Mouse (Mus musculus) embryonic facial prominence, embryonic 12.5 days (tissue): ENCODE results near the gene Agbl5. TPM values are rescaled to one million over a fixed set of nuclear protein-coding genes. Genes with fewer than 3 reads are reported as not detected.

ENCODE experiments used
- ATAC-seq: fragments of 200-750 bp; cut with Nextera tagmentation; 2 replicates; pipeline ENCODE4 v1.8.0; 2017; ENCODE audit not compliant: insufficient number of reproducible peaks, insufficient read depth, low FRiP score, low TSS enrichment
- H3K27ac ChIP-seq: fragments of 300-500 bp; sonication (generic); 2 replicates; pipeline ENCODE4 v1.5.1; 2016; ENCODE audit warnings: mild to moderate bottlenecking
- H3K27me3 ChIP-seq: fragments of 300-500 bp; sonication (generic); 2 replicates; pipeline ENCODE4 v1.6.1; 2016; ENCODE audit warnings: mild to moderate bottlenecking, moderate library complexity
- H3K36me3 ChIP-seq: fragments of 300-500 bp; sonication (generic); 2 replicates; pipeline ENCODE4 v1.6.1; 2016; ENCODE audit warnings: mild to moderate bottlenecking
- H3K4me1 ChIP-seq: fragments of 300-500 bp; sonication (generic); 2 replicates; pipeline ENCODE4 v1.6.1; 2016
- H3K4me2 ChIP-seq: fragments of 300-500 bp; sonication (generic); replicated peaks from 2 replicates; pipeline ENCODE4 v1.6.1; 2016; ENCODE audit warnings: mild to moderate bottlenecking, moderate library complexity
- H3K4me3 ChIP-seq: fragments of 300-500 bp; sonication (generic); 2 replicates; pipeline ENCODE4 v1.5.1; 2016; ENCODE audit warnings: mild to moderate bottlenecking
- H3K9ac ChIP-seq: fragments of 300-500 bp; sonication (generic); 2 replicates; pipeline ENCODE4 v1.6.1; 2016; ENCODE audit warnings: mild to moderate bottlenecking, moderate library complexity
- H3K9me3 ChIP-seq: fragments of 300-500 bp; sonication (generic); 2 replicates; pipeline ENCODE4 v1.6.1; 2016; ENCODE audit warnings: mild to moderate bottlenecking, moderate library complexity
- WGBS: fragments of 180-500 bp; shearing (Covaris S2); methylation state at CpG from one replicate; pipeline ENCODE4 v1.1.7; 2016; 5-methylcytosine and 5-hydroxymethylcytosine counted together
- polyA plus RNA-seq: library from polyadenylated mRNA; unstranded; fragments of >200 nt; fragmentation: Nextera tagmentation; extraction: Ambion mirVana; gene quantifications from 2 replicates; pipeline ENCODE4 v1.2.1, GENCODE M21; 2016

Agbl5 gene
- polyA plus RNA-seq, 1 experiment from 2014 or later, result 31.9 TPM

GRCm38 (mm10) chr5:30914849-30915248 is 26.4 kb downstream of the Agbl5 start:
- Histone ChIP-seq H3K27me3 (no peaks in the 10 kb centered on the region), H3K4me3 (peak overlapping the region; percentile 59), H3K9me3 (no peaks in the 10 kb centered on the region), H3K9ac (peak overlapping the region; percentile 86), H3K4me2 (peak overlapping the region; percentile 91), H3K36me3 (peaks cover 31% of the 10 kb centered on the region), H3K4me1 (peaks cover 54% of the 10 kb centered on the region), H3K27ac (peak overlapping the region; percentile 96)
- ATAC-seq, result no peak
- 36% methylated on average over 6 of the region's 6 CpGs for WGBS

- Histone ChIP-seq H3K27ac (peak overlapping the region; percentile 96), H3K27me3 (no peaks in the 10 kb centered on the region), H3K9me3 (no peaks in the 10 kb centered on the region), H3K9ac (peak overlapping the region; percentile 86), H3K4me3 (peak overlapping the region; percentile 59), H3K36me3 (peaks cover 37% of the 10 kb centered on the region), H3K4me2 (peak overlapping the region; percentile 91), H3K4me1 (peaks cover 53% of the 10 kb centered on the region)
- no peak; the same call in 1 of the 2 replicates for ATAC-seq
- WGBS, result 25% methylated on average over 9 of the region's 9 CpGs
These were observed 27.0 kb downstream of the Agbl5 start for GRCm38 (mm10) chr5:30915456-30915855.

GRCm38 (mm10) chr5:30915974-30916433 is 27.5 kb downstream of the Agbl5 start:
- 6% methylated on average over 7 of the region's 7 CpGs for WGBS
- Histone ChIP-seq H3K4me1 (peaks cover 47% of the 10 kb centered on the region), H3K9ac (peak overlapping the region; percentile 86), H3K9me3 (no peaks in the 10 kb centered on the region), H3K27me3 (no peaks in the 10 kb centered on the region), H3K27ac (peak overlapping the region; percentile 96), H3K4me3 (peak overlapping the region; percentile 59), H3K36me3 (peaks cover 42% of the 10 kb centered on the region), H3K4me2 (peak overlapping the region; percentile 91)
- ATAC-seq, result peak; percentile 45

GRCm38 (mm10) chr5:30916841-30917240 is 28.3 kb downstream of the Agbl5 start:
- no peak overlapping the region for H3K27ac ChIP-seq
- peaks cover 43% of the 10 kb centered on the region for H3K4me1 ChIP-seq
- H3K36me3 ChIP-seq, result peaks cover 44% of the 10 kb centered on the region
- H3K4me2 ChIP-seq, result no peak overlapping the region
- WGBS, result 91% methylated on average over 9 of the region's 9 CpGs
- no peaks in the 10 kb centered on the region for H3K9me3 ChIP-seq
- no peak for ATAC-seq
- no peaks in the 10 kb centered on the region for H3K27me3 ChIP-seq
- 0 out of 2 replicates have a peak overlapping the region, but pooled peaks have one; percentile 59 for H3K4me3 ChIP-seq
- no peak overlapping the region for H3K9ac ChIP-seq

- peaks cover 44% of the 10 kb centered on the region for H3K36me3 ChIP-seq
- H3K27ac ChIP-seq, result no peak overlapping the region
- H3K4me2 ChIP-seq, result no peak overlapping the region
- H3K9me3 ChIP-seq, result no peaks in the 10 kb centered on the region
- no peak for ATAC-seq
- 90% methylated on average over 11 of the region's 11 CpGs for WGBS
- H3K27me3 ChIP-seq, result no peaks in the 10 kb centered on the region
- H3K9ac ChIP-seq, result no peak overlapping the region
- H3K4me3 ChIP-seq, result no peak overlapping the region
- peaks cover 44% of the 10 kb centered on the region for H3K4me1 ChIP-seq
These were observed 28.9 kb downstream of the Agbl5 start for GRCm38 (mm10) chr5:30917348-30917747.

GRCm38 (mm10) chr5:30917891-30918670 is 29.6 kb downstream of the Agbl5 start:
- WGBS, result 88% methylated on average over 31 of the region's 31 CpGs
- H3K27ac ChIP-seq, result no peak overlapping the region
- ATAC-seq, result no peak

GRCm38 (mm10) chr5:30918691-30919090 is 30.2 kb downstream of the Agbl5 start:
- no peak overlapping the region for H3K27ac ChIP-seq
- H3K27me3 ChIP-seq, result no peaks in the 10 kb centered on the region
- WGBS, result 80% methylated on average over 8 of the region's 8 CpGs
- peak overlapping the region; percentile 24; the same call in 1 of the 2 replicates for H3K9ac ChIP-seq
- no peak for ATAC-seq
- no peaks in the 10 kb centered on the region for H3K9me3 ChIP-seq
- H3K36me3 ChIP-seq, result peaks cover 44% of the 10 kb centered on the region
- H3K4me1 ChIP-seq, result peaks cover 40% of the 10 kb centered on the region
- H3K4me3 ChIP-seq, result no peak overlapping the region
- H3K4me2 ChIP-seq, result no peak overlapping the region

More at GRCm38 (mm10) chr5:30917891-30918670, 29.6 kb downstream of the Agbl5 start:
- peaks cover 44% of the 10 kb centered on the region for H3K36me3 ChIP-seq
- peak overlapping the region; percentile 24; the same call in 1 of the 2 replicates for H3K9ac ChIP-seq
- H3K27me3 ChIP-seq, result no peaks in the 10 kb centered on the region
- peaks cover 40% of the 10 kb centered on the region for H3K4me1 ChIP-seq
- H3K4me2 ChIP-seq, result no peak overlapping the region
- no peaks in the 10 kb centered on the region for H3K9me3 ChIP-seq
- H3K4me3 ChIP-seq, result no peak overlapping the region

- Histone ChIP-seq H3K9me3 (no peaks in the 10 kb centered on the region), H3K4me2 (peak overlapping the region; percentile 73; the same call in 1 of the 2 replicates), H3K27me3 (no peaks in the 10 kb centered on the region), H3K36me3 (peaks cover 44% of the 10 kb centered on the region), H3K4me3 (no peak overlapping the region), H3K27ac (0 out of 2 replicates have a peak overlapping the region, but pooled peaks have one; percentile 87), H3K4me1 (peaks cover 36% of the 10 kb centered on the region), H3K9ac (no peak overlapping the region; the same call in 1 of the 2 replicates)
- ATAC-seq, result no peak
- 57% methylated on average over 11 of the region's 11 CpGs for WGBS
These were observed 31.5 kb downstream of the Agbl5 start for GRCm38 (mm10) chr5:30919831-30920614.

- H3K9me3 ChIP-seq, result no peaks in the 10 kb centered on the region
- H3K4me2 ChIP-seq, result peak overlapping the region; percentile 73; the same call in 1 of the 2 replicates
- H3K36me3 ChIP-seq, result peaks cover 44% of the 10 kb centered on the region
- 68% methylated on average over 19 of the region's 19 CpGs for WGBS
- no peaks in the 10 kb centered on the region for H3K27me3 ChIP-seq
- peaks cover 31% of the 10 kb centered on the region for H3K4me1 ChIP-seq
- H3K9ac ChIP-seq, result no peak overlapping the region
- no peak for ATAC-seq
- H3K4me3 ChIP-seq, result no peak overlapping the region
- H3K27ac ChIP-seq, result peak overlapping the region; percentile 87; the same call in 1 of the 2 replicates
These were observed 32.1 kb downstream of the Agbl5 start for GRCm38 (mm10) chr5:30920621-30921020.

GRCm38 (mm10) chr5:30921256-30922033 is 33.0 kb downstream of the Agbl5 start, which contains the start of gene Khk:
Khk (plus strand) TSS chr5:30921431.
- Histone ChIP-seq H3K9ac (peak within 1 kb of the TSS; percentile 60), H3K9me3 (no peaks in the 10 kb centered on the region), H3K36me3 (peaks cover 44% of the 10 kb centered on the region), H3K4me2 (peak within 1 kb of the TSS; percentile 73), H3K27ac (peak within 1 kb of the TSS; percentile 87), H3K27me3 (no peaks in the 10 kb centered on the region), H3K4me3 (peak within 1 kb of the TSS; percentile 38), H3K4me1 (peaks cover 26% of the 10 kb centered on the region)
- ATAC-seq, result peak; percentile 78
- 2% methylated on average over 34 of the region's 40 CpGs for WGBS
